Mouse (Mus musculus) B cell, adult 2 months (primary cell): ENCODE results near the gene Sptb.

Experiments used
- DNase-seq, 2 experiments: peaks; one replicate each; pipeline ENCODE4 v3.0.0; 2022

Gene Sptb

DNA sequence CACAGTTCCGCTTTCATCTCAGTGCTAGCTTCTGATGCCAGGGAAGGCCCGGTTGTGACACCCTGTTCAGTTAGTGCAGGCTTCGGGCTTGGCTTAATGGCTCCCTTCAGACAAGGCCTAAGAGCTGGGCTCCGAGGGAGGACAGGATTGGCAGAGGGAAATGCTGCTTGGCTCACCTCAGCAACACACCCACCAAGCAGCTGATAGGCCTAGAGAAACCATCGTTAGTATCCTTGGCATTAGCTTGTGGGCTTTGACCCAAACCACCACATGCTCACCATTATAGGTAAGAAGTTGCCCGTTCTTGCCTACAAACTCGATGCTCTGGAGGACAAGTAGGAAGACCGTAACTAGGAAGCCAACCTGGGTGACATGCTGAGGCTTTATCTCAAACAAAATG is 38.3 kb downstream of the Sptb start:
- DNase-seq, result no peak

DNA sequence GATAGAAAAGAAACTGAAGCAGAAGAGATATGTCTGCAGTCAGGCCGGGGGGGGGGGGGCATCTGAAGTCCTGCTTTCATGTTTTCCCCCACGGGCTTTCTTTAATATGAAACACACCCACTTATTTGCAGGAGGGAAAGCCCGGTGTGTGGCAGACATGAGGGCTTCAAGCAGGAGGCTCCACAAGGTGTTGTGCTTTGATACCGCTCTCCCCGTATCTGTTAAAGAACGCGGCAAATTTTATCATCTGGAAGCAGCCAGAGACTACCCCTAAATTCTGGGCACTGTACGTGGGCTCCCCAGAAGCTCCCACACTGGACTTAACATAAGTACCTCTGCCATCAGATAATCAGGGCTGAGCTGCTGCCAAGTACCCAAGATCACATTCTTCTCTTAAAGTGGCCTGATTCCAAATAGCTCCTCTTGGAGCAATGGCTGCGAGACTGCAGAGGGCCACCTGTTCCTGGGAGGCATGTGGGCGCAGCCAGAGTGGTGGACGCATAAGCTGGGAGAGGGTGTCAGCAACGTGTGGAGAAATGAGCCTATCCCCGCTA is 39.7 kb downstream of the Sptb start:
- no peak for DNase-seq

DNA sequence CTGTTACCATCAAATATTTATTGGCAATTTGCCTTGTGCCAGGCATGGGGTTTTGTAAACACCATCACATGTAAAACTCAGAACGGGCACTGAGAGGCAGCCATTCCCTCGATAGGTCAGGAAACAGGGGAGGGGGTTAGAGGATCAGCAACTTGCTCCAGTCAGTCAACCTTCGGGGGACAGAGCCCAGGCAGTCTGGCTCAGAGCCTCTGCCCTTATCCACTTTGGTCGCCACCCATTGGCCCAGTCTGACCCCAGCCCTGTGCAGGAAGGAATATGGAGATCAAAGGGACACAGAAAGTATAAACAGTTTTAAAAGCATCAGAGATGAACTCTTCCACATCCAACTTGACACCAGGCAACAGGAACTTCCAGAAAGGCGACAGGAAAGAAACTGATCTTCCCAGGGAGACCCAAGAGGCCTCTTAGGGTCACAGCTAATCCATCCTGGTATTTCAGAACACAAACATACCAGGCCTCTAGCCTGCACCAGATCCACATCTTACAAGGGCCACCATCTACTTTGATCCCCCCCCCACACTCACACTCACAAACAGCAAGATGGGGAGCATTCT is 40.3 kb downstream of the Sptb start:
- DNase-seq, result no peak

DNA sequence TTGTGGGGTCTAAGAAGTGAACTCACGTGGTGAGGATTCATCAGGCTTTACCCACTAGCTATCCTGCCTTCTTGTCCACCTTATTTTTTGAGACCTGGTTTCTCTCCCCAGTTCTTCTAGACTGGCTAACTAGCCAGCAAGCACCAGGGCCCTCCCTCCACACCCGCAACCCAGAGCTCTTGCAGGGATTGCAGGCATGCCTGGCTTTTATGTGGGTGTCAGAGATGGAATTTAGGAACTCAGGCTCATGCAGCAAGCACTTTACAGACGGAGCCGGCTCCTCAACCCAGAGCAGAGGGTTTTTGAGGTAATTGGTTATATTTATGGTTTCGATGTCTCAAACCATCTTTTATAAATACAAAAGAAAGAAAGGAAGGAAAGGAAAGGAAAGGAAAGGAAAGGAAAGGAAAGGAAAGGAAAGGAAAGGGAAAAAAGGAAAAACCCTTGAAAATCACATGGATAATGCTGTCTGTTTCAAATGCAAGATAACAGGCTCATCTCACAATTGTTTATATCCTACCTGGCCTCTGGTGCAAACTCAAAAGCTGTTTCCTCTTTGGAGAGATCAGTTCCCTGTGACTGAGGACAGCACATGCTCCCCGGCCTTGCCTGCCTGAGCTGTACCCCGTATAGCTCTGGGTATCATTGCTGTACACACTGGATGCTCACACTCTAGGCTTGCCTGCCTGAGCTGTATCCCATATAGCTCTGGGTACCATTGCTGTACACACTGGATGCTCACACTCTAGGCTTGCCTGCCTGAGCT is 41.5 kb downstream of the Sptb start:
- DNase-seq, result no peak

DNA sequence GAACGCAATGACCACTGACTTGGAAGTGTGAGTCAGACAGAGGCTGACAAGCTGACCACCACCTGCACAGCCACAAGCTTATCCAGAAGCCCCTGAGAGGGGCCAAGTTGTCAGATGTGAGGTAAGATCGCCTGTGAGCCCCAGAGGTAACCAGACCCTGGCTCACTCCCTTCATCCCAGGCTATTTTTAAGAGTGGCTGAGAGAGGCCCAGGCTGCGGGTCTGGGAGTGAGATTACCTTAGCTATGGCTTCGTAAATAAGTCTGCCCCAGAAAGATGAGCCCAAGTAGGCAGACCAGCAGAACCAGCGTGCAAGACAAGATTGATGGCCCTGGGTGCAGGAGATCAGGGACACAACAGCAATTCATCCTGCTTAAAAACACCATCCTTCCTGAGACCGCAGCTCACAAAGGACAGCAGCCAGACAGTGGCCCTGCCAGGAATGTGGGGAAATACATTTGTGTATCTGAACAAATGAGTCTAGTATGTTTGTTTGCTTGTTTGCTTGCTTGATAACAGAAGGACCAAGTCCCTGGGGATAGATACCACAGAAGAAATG is 58.5 kb downstream of the Sptb start:
- no peak for DNase-seq

DNA sequence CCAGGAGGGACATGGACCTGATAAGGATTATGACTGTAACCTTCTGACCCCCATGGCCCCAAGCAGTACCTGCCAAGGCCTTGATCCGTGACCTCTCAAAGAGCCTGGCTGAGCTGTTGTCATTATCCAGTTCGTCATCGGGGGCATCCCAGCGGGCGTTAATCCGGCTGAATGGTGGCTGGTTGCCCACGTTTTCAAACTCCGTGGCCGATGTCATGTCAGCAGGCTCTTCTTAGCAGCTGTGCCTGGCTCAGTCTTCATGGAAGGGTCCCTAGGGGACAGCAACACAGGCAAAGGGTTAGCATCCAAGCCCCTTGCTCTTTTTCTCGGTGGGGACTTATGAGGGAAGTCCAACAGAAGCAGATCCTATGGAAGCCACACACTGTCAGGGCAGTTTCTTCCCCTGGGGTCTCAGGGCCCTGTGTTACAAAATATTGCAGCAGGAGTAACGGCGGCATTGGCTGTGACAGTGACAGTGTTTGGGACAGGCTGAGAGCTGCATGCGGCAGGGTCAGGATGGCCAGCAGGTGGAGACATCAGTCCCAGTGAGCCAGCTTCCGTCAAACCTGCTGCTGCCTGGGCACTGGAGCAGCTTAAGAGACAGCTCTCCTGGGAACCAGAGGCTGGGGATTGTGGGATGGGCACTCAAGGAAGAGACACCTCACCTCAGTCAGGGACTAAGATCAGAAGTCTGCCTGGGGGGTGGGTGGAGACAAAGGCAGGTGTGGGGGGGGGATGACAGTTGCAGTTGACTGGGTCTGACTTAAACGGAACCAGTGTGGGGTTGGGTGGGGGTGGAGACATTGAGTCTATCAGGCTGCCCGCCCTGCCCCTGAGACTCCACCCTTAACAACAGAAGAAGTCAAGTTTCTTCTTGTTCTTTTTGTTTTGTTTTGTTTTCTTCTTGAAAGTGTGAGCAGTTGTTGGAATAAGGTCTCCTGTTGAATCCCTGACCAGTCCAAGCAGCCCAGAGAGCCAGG is 60.3 kb downstream of the Sptb start:
- DNase-seq, result peak; percentile 65 to 68

DNA sequence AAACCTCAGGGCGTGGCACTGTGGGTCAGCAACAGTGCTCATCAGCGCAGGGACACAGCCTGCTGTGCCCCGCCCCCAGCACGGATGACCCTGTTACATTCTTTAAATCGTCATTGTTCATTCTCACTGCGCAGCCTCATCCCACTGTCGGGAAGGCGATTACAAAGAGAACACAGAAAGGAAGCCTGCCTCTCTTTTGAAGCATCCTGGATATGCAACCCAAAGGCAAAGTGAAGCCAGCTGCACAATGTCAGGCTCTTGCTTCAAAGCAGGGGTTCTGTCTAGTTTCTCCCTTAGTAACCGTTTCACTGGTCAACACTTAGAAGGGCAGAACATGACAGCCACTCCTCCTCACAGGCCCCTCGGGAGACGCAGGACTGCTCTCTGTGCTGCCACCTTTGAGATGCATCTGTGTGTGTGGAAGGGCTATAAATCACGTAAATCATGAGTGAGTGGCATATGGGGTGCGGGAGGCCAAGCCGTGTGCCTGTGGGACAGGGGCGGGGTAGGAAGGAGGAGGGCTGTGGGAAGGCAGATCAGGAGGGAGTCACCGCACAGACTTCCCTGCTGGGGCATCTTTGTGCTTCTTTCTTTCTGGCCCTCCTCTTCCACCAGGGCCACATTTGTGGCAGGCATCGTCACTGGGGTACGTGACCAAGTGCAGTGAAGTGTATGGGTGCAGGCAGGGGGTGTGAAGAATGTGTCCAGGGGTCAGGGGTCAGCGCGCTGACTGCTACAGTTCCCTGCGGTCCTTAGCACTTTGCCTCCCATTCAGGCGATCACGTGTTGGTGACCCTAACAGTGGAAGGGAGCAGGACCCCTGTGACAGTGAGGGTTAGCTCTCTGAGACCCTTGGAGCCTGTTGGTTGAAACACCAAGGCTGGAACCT is 64.9 kb downstream of the Sptb start:
- DNase-seq, result no peak

DNA sequence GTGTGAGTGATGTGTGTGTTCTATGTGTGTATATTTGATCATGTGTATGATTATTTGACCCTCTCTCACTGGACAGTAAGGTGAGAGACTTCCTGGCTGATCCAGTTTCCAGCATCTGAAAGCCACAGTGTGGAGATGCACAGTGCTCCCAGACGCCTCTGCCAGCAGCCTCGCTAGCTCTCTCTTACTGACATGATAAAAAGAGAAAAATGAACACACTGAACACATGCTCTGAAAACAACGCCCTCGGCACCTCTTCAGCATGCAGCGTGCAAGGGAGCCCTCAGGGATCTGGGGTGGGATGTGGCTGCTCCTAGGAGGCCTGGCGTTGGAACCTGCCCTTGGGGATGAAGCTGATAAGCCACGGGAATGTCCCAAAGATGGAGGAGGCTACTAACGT is 66.7 kb downstream of the Sptb start:
- DNase-seq, result no peak

DNA sequence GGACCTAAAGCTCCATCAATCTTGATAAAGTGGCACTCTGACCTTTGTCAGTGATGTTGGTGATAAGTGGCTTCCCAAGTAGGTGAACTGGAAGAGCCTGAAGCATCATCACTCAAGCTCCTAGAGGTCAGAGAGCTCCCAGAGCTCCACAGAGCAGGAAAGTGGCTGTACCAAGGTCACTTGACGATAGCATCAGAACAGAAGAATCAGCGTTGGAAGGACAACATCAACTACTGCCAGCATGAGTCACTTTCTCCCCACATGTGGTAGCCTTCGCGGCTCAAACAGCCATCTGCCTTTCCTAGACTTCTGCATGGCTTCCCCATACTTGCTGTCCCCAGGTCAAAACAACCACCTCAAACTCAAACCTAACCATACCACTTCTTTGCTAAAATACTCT is 67.7 kb downstream of the Sptb start:
- no peak for DNase-seq

DNA sequence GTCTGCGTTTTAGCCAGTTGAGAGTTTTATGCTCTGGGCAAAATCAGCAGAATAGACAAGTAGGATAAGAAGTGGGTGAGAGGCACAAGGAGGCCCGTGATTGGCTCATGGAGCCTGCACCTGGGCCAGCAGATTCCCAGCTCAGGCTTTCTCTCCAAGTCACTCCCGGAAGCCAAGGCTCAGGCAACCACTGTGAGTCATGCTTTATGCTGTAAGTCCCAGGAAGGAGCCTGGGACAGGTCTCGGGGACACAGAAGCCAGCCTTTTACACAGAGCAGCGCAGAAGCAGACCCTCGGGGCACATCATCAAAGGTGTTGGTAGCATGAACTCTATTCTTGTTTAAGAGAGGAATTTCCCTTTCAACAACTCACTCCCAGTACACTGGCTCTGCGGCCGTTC is 69.7 kb downstream of the Sptb start:
- DNase-seq, result no peak

DNA sequence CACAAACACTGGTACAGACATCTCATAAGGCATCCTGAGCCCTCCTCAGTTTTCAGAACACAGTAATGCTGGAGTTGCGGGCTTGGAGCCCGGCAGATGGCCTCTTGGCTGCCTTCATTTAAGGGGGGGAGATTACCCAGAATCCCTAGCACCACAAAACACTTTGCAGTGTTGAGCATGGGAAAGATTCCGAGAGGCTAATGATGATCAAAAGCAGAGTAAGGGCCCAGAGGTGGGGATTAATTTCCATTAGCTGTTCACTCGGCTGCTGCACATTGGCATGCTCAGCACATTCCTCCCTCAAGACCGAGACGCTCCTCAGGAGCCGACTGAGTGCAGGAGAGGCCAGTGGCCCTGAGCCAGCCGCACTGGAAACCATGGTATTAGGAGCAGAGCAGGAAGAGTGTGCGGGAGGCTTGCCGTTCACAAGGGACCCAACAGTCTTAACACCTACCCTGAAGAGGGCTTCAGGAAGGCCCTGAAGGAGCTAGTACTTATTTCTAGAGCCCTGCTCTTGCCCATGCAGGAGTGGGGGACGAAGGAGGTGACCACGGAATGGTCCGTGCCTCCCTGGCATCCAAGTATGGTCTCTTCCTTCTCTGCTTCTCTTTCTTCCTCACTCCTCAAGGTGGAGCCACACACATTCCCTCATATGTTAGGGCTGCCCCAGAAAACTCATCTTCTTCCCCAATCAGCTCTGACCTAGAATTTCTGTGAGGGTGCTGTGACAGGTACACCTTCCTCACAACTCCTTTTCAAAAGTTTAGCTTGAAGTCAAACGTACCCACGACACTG is 75.3 kb downstream of the Sptb start:
- DNase-seq, result no peak

DNA sequence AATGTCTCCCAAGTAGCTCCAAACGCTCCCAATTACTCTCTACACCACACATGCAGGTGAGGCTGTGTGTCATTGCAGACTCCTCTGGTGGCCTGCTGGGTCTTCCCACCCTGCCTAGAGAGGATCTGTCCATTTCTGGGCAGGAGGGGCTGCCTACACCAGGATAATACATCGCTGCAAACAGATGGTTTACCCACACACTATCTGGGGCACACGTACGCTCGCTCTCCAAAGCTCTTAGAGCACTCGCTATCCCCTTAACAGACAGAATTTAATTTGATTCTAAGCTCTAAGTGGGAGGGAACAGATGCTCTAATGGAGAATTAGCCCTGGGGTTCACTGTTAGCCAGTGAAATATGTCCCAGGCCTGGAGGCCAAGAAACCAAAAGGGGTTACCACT is 87.0 kb downstream of the Sptb start:
- DNase-seq, result no peak

DNA sequence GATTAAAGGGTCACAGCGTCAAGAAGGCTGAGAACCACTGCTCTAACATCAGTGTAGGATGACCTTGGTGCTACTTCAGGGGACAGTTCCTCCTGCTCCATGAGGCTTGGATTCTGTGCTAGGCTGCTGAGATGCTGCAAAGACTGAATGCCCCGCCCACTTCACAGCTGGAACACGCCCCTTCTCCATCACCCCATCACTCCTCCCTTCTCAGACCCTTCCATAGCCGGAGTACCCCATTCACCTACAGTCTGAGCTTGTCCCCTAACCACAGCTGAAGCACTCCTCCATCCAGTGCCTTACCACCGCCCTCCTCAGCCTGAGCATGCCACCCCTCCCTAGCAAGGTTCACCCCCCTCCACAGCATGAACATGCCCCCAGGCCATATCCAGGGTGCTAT is 90.5 kb downstream of the Sptb start:
- DNase-seq, result no peak

DNA sequence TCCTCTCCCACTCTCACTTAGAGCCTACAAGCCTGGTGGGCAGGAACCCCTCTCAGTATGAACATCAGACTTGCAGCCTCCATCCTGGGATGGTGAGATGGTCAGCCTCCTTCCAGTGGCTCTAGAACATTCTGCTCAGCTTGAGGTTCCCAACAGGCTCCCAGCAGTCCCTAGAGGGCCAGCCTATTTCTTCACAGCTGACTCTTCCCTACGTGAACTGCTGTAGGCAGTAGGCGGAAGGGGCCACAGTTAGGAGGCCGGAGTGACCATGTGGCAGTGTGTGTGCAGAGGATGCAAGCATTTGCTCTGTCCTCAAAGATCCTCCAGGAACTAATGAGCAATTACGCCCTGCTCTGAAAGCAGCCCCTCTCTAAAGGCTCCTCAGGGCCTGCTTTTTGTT is 92.2 kb downstream of the Sptb start:
- no peak for DNase-seq

DNA sequence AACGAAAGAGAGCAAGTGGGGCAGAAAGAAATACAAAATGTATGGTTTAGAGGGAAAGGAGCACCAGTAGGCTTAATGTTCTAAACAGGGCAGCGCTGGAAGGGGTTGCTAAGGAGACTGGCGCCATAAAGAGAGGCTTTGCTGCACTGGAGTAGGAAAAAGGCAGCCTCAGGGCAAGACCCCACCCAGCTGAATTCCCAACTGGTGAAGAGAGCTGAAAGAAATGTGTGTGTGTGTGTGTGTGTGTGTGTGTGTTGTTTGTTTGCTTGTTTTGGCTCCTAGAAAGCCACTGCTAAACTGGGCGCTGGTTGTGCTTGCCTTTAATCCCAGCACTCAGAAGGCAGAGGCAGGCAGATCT is 94.8 kb downstream of the Sptb start:
- no peak for DNase-seq

DNA sequence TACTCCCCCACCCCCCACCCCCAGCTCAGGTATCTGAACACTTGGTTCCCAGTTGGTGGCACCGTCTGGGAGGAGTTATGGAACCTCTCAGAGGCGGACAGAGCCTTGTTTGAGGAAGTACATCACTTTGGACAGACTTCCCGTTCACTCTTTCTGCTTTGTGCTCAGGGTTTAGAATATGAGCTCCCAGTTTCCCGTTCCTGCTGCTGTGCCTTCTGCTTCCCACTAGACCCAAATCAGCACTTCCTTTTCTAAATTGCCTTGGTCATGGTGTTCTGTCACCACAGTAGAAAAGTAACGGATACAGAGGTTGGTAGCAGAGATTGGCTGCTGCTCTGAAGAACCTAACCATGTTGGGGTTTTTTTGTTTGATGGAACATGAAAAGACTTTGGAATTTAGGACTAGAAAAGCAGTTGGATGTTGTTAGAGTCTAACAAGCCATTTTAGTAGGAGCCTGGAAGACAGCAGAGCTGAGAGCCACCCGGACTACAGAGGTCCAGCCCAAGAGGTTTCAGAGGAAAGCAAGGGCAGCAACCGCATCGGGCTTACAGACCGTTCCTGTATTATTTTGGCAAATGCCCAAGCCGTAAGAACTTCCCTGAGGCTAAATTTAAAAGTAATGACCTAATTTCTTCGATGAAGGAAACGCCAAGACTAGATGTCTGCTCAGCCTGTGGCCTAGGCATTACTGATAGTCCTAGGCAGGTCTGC is 95.3 kb downstream of the Sptb start:
- DNase-seq, result no peak

DNA sequence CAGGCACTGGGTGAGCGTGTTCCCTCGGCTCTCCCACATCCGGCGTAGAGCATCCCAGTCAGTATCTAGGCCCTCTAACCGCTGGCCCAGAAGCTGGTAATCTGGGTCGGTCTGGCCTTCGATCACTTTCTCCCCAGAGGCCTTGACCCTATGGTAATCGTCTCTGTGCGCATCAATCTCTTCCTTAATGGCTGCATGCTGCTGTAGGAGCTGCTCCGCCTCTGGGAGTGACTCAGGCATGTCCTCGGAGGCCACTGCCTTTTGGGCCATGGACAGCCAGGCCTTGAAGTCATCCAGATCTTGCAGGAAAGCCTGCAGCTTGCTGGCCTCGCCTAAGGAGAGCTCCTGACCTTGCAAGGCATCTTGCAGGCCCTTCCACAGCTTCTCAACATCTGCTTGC is 97.7 kb downstream of the Sptb start:
- DNase-seq, result no peak

DNA sequence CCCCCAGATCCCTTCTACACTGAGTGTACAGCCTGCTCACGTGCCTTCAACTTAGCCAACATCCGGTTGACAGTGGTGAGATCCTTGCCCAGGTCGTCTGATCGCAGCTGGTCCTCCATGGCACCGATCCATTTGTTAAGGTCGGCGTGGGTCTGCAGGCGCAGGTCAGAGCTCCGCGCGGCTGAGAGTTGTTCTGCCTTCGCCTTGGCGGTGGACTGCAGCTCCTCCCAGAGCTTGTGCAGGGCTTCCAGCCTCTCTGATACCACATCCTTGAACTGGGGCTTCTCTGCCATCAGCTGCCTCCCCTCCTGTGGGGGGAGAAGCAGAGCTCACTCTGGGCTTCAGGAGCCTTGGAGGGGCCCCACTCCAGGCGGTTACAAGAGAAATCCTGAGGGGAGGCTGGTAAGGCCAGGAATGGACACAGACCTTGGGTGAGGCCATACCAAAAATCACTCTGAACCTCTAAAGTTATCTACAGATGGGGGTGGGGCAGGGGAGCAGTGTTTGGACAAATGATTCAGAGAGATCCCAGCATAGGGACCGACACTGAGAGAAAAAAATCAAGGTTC is 101.3 kb downstream of the Sptb start:
- no peak for DNase-seq

DNA sequence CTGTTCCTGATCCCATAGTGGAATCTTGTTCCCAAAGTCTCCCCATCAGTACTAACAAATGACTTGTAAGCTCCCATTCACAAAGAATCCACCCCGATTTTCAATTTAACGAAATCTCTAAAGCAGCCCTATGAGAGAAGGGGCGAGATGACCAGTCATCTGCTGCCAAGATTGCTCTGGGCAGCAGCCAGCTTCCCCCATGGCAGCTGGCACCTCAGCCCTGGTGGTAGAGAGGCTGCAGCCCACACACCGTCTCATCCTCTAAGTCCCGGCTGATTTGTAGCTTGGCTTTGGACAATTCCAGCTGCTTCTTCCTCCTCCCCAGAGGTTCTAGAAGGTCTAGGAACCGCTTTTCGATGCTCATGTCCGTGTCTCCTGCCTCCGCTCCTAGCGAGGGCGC is 102.1 kb downstream of the Sptb start:
- no peak for DNase-seq

DNA sequence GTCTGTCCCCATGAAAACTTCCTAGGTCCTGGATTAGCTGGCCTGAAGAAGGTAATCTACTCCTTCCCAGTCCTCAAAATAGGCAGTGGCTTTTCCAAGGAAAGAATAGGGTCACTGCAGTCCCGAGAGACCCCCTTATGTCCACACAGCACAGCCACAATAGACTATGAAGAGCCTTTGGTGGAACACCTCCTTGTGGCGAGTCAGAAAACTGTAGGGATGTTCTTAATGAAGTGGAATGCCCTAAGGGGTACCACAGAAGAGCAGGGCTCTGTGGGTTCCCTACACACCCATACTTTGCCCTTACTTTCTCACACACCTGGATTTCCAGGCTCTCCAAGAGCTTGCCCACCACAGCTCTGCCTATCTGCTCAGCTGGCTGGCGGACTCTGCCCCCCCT is 104.5 kb downstream of the Sptb start:
- DNase-seq, result no peak
